Mouse (Mus musculus): Measurements from ENCODE around the gene Ccdc9b.

The Ccdc9b gene

GRCm38 (mm10) chr2:118747301-118747960, 15.0 kb downstream of the Ccdc9b start:
- no peak for DNase-seq (ENCODE audit: low spot score in 2 of 2)

GRCm38 (mm10) chr2:118745915-118746901, 16.3 kb downstream of the Ccdc9b start:
- DNase-seq (ENCODE audit: low spot score in 2 of 2): no peak

DNA sequence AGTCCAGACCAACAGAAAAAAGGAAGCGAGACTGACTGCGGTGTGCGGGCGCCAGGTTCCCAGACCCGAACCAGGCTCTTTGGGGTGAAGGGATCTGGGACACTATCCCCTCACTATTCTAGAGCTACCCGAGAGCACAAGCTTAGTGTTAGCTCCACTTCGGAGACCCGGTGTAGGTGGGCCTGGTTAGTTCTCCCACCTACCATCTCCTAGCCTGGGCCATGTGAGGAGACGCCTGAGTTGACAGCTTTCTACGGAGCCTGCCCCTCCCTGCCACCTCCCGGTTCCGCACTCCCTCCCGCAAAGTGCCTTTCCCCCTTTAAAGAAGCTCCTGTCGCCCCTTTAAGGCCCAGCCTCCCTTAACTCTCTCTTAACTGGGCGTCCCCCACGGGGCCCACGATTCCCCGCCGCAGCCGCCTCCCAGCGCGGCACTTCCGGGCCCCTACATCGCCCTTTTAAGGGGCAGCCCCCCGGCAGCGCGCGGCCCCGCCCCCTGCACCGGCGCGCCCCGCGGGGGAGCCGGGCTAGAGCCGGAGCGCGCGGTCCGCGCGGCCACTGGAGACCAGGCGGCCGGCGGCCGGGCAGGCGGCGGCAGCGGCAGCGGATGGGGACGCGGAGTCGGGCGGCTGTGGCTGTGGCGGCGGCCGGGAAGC, 17.1 kb downstream of the Ccdc9b start, which contains the start of gene Inafm2:
Inafm2 (plus strand) TSS at position 527 of the 653 bp plus-strand sequence.
- DNase-seq (ENCODE audit: low spot score in 2 of 2): peak; percentile 66 to 82

GRCm38 (mm10) chr2:118744621-118745020, 17.8 kb downstream of the Ccdc9b start:
- DNase-seq (ENCODE audit: low spot score in 2 of 2): no peak

- no peak for DNase-seq (ENCODE audit: low spot score in 2 of 2)
These were observed 19.1 kb downstream of the Ccdc9b start for GRCm38 (mm10) chr2:118743261-118743943.

GRCm38 (mm10) chr2:118741183-118741582, 21.3 kb downstream of the Ccdc9b start:
- DNase-seq (ENCODE audit: low spot score in 2 of 2): no peak

DNA sequence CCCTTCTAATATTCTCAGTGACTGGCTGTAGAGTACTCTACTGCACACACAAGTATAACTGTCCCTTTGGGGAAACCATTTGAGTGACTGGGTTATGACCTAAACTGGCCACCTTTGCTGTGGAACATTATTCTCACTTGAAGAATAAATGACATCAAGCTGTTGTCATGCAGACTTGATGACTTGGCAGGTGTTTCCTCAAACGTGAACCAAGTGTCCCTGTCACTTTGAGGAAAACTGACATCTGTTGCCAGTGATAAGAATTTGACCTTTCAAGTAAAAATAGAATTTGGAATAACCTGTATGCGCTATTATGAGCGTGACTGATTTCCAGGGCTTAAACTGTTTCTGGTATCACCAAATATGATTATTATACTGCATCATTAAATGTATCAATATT, 22.1 kb downstream of the Ccdc9b start:
- no peak for DNase-seq (ENCODE audit: low spot score in 2 of 2)

GRCm38 (mm10) chr2:118733341-118733740, 29.1 kb downstream of the Ccdc9b start:
- DNase-seq (ENCODE audit: low spot score in 2 of 2): no peak

DNA sequence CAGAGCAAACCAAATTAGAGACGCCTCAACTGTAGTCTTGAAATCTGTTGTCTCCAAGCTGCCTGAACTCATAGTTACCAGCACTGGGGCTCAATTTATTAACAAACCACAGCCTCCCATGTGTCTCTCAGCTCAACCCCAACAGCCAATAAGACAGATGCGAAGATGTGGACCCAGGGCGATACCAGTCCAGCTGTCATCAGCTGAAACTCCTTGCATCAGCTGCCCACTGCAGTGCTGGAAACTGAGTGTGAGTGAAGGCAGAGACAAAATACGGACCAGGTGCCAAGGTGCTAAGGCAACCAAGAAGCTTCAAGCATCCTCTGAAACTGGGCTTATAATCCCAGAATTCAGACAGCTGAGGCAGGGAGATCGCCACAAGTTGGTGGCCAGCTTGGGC, 30.5 kb downstream of the Ccdc9b start:
- DNase-seq (ENCODE audit: low spot score in 2 of 2): no peak

- peak; percentile 67 to 80 for DNase-seq (ENCODE audit: low spot score in 2 of 2)
These were observed 31.9 kb downstream of the Ccdc9b start for GRCm38 (mm10) chr2:118730622-118730915.

- DNase-seq (ENCODE audit: low spot score in 2 of 2): no peak
These were observed 32.4 kb downstream of the Ccdc9b start for GRCm38 (mm10) chr2:118729816-118730621.

DNA sequence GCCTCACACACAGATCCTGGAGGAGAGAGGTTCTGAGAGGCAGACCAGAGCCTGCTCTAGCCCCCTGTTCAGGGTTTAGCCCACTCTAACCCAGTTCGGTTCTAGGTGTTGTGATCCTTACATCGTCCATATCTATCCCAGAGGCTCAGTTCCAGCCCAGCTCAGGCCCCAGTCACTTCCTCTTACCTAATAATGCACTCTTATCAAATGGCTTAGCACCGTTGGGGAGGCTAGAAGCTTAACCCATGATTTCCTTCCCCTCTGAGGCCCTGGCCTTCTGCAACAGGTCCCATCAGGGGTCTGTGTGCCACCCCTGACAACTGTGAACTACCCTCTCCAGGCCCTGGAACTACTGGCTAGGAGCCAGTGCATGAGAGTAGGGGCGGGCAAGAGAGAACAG, 33.3 kb downstream of the Ccdc9b start:
- no peak for DNase-seq (ENCODE audit: low spot score in 2 of 2)

GRCm38 (mm10) chr2:118728337-118728736, 34.1 kb downstream of the Ccdc9b start, which contains the start of gene Plcb2:
Plcb2 (minus strand) TSS chr2:118728438.
- no peak for DNase-seq (ENCODE audit: low spot score in 2 of 2)

- no peak for DNase-seq (ENCODE audit: low spot score in 2 of 2)
These were observed 34.5 kb downstream of the Ccdc9b start for GRCm38 (mm10) chr2:118727911-118728310.

DNA sequence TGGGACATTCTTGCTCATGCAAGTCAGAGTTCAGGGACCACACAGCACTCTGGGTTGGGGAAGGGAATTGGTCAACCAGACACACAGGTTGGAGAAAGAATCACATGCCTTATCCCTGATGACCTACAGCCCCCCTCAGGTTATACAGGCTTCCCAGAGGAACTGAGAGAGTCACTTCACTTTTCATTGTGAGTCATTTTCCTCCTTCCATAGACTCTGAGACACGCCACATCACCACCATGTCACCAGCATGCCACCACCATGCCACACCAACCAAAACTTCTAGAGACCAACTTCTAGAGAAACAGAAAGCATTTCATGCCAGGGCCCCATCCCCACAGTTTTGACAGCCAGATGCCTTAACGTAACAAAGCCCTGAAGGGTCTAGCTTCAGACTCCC, 35.6 kb downstream of the Ccdc9b start:
- DNase-seq (ENCODE audit: low spot score in 2 of 2): no peak

DNA sequence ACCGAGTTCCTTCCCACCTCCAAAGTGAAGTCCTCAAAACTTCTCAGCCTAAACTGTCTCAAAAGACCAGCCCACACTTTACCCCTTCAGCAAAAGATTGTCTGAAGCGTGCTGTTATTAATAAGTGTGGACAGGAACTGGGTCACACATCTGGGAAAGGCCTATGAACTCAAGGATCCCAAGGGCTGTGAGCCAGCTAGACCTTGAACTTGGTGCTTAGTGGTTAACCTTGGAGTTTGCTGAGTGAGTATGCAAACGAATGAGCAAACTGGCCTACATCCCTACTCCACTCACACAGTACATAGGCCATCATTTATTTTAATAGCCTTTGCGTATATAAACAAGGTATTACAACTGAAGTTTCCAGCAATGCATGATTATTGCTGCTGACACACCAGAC, 37.0 kb downstream of the Ccdc9b start:
- DNase-seq (ENCODE audit: low spot score in 2 of 2): no peak

DNA sequence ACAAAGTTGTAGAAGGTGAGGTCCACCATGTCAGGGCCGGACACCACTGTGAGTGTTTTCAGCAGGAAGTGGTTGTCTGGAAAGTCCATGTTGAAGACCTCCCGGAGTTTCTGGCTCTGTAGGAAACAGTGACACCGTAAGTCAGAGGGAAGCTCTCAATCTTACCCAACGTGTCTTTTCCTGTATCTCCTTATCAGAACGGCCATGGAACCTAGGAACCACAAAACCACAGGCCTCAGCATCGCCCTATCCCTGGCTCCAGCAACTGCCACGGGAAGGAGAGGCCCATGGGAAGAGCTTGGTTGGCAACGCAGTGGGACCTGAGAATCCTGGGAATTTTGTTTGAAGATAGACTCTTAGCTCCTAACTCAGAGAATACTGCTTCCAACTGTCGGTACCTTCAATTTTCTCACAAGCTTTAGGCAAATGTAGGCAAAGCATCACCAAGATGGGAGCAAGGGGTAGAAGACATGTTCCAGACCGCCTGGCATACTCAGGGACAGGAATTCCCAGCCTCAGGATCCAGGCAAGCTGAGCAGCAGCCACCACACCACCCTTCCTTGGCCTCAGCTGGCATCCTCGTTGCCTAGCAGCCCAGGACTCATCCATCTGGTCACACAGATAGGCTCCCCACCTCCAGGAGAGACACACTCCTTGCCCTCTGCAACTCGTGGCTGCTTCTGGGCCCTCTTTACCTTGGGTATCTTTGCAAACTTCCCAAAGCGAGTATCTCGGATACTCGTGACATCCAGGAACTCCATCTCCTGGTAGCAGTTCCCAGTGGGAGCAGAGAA, 38.6 kb downstream of the Ccdc9b start:
- no peak for DNase-seq (ENCODE audit: low spot score in 2 of 2)

GRCm38 (mm10) chr2:118716677-118717076, 45.8 kb downstream of the Ccdc9b start:
- DNase-seq (ENCODE audit: low spot score in 2 of 2): no peak

DNA sequence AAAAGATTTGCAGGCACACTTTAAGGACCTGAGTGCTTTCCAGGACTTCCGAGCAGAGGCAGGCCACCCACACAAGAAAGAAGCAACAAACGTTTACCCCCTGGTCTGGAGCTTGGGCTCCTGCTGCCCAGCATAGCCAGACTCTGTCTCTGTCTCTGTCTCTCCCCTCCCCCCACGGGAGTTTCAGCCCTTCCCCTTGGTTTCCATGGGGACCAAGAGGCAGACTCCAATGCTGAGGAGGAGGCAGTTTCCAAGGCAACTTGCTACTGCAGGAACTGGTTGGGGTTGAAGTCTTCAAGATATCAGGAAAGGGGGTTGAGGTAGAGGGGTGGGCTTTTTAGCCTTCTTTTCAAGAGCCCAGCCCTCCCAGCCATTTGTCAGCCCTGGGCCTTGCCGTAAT, 48.2 kb downstream of the Ccdc9b start:
- DNase-seq (ENCODE audit: low spot score in 2 of 2): no peak

DNA sequence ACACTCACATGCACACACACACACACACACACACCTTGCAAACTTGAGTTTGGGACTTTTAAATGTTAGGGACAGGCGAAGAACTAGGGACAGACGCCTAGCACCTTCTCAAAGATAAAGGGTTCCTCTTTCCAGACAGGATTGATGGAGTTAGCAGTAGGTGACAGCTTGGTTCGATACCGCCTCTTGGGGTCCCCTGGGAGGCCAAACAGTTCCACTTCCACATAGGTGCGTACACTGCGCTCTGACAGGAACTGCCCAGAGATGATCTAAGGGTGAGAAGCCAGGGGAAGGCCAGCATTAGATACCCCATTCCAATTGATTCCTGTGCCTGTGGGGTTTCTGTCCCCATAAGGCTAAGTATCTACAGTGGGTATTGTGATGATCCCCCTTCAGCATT, 48.8 kb downstream of the Ccdc9b start:
- no peak for DNase-seq (ENCODE audit: low spot score in 2 of 2)
